Mouse (Mus musculus): ENCODE data around the gene Asrgl1.

The Asrgl1 gene

GRCm38 (mm10) chr19:9072157-9072530 lies 63.3 kb downstream of the Asrgl1 start:
- no peak for DNase-seq (ENCODE audit: inconsistent age in 2 of 2, low spot score in 1 of 2)

DNA sequence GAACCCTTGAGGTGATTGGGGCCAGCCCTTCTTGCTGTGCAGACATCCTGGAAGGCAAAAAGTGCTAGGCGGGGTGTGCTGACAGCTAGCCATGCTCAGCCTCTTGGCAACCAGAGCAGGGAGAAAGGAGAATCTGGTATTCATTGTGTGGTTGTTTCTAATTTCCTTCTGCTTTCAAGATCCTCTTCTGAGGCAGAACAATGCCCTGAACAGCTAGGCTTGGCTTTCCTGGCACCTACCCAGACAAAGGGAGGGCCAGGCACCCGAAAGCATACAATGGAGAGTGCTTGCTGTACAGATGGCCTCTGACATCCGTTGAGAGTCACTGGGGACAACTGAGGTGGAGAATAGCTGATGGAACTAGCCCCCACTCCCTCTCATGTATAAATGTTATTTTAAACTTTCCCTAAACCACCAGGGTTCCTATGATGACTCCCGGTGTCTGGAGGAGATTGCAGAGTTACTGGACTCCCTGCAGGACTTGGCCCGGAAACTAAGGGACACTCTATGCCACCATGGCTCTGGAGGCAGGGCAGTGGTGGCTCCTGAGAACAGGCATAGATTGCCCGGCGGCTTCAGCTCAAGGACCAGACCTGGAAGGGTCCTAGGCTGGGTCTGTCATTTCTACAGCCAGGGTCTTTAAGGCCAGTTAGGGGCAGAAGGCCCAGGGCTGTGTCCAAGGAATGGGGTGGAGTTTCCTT lies 63.8 kb downstream of the Asrgl1 start:
- DNase-seq (ENCODE audit: inconsistent age in 2 of 2, low spot score in 1 of 2): peak; percentile 53 to 72

GRCm38 (mm10) chr19:9070316-9070715 lies 65.1 kb downstream of the Asrgl1 start:
- DNase-seq (ENCODE audit: inconsistent age in 2 of 2, low spot score in 1 of 2): no peak

DNA sequence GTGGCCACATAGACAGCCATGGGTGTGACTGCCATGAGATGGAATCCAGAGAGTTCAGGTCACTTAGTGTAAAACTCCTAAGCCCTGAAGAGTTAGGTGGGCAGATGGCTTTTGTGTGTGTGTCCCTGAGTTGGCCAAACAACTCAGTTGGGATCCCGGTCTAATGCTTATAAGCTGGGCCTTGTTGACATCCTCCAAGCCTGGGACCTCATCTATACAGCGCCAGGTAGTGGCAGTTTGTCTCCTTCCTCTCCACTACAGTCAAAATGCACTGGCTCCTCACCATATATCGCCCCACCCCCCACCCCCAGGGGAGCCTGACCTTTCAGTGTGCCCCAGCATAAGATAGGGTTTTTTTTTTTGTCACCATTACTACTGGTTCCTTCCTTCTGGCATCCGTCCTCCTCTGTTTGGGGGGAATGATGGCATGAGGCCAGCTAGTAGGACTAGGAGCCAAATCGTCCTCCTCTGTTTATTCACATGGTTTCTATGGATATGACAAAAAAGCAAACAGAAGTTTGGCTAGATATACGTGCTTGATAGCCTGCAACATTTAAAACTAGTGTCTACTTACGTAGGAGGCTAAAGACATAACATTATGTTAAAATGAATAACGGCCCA lies 65.6 kb downstream of the Asrgl1 start:
- DNase-seq (ENCODE audit: inconsistent age in 2 of 2, low spot score in 1 of 2): peak in 1 of 2 experiments; percentile 48

GRCm38 (mm10) chr19:9067292-9067691 lies 68.1 kb downstream of the Asrgl1 start:
- DNase-seq (ENCODE audit: inconsistent age in 2 of 2, low spot score in 1 of 2): no peak

GRCm38 (mm10) chr19:9065621-9066561 lies 69.5 kb downstream of the Asrgl1 start:
- DNase-seq (ENCODE audit: inconsistent age in 2 of 2, low spot score in 1 of 2): no peak

DNA sequence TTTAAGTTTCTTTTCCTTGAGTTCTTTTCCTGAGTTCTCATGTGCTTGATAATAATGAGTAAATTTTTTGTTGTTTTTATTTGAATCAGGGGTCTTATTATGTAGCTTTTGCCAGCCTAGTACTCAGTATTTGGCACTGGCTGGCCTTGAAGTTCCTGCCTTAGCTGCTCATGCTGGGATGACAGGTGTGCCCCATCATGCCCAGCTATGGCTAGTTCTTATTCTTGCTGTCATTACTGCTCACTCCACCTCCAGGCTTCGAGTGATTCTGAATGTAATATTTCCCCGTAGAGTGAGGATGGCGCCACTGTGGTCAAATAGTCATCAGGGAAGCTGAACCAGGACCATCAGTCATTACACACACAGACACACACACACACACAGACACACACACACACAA lies 71.6 kb downstream of the Asrgl1 start:
- DNase-seq (ENCODE audit: inconsistent age in 2 of 2, low spot score in 1 of 2): no peak

DNA sequence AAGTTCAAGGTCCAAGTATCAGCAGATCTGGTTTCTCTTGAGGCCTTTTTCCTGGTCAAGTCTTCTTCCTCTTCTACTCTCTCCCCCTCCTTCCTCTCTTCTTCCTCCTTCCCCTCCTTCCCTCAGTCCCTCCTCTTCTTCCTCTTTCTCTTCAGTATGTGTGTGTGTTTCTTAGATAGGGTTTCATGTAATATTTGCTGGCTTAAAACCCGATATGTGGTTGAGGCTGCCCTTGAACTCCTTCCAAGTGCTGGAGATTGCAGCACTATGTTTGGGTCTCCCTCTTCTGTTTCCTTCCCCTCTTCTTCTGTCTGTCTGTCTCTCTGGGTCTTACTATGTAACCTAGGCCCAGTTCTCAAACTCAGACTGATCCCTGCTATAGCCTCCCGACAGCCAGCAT lies 72.6 kb downstream of the Asrgl1 start:
- peak in 1 of 2 experiments; percentile 78 for DNase-seq (ENCODE audit: inconsistent age in 2 of 2, low spot score in 1 of 2)

DNA sequence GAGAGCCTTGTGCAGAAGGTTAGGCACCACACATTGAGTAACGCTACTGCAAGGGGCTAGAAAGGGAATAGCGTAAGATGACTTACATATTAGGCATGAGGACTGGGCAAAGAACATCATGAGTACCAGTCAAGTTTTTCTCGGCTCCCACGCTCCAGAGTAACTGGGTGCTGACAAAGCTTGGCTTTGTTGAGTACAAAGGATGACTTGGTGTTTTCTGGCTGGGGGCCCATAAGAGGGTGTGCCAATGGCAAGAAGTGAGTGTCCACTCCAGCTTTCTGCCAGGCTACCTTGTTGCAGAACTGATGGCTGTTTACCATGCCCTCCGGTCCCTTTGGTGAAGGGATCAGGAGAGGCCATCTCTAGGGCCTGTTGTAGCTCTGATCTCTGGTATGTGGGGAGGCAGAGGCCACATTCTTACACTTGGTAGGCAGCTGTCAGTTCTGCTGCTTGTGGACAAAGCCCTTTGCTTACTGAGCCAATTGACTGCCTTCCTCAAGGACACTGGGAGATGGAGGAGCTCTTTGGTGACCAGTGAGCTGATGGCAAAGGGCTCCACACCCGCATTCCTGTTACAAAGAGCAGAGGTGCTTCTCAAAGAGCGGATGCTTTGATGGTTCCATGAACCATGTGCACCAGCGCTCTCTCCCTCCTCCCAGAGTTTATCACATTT lies 74.1 kb downstream of the Asrgl1 start:
- peak; percentile 86 to 93 for DNase-seq (ENCODE audit: inconsistent age in 2 of 2, low spot score in 1 of 2)

DNA sequence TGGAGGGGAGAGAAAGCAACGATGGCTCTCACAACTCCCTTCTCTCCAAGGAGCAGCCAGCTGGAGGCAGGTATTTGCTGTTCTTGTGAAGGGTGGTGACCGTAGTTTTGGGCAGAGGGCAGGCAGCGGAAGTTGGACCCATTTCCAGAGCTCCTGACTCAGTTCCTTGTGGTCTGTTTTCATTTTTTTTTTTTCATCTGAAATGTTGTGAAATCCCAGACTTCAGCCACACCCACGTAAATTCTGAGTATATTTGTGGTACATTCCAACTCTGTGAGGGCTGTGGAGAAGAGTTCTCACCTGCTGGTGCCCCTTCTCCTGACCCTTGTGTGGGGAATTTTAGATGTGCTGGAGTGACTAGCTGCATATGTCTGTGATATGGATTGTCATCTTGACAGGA lies 75.3 kb downstream of the Asrgl1 start:
- DNase-seq (ENCODE audit: inconsistent age in 2 of 2, low spot score in 1 of 2): peak in 1 of 2 experiments; percentile 61

Measured in adrenal gland, adult (tissue).